ENCODE assay signal across 24 mouse cellular contexts in the genomic region with DNA sequence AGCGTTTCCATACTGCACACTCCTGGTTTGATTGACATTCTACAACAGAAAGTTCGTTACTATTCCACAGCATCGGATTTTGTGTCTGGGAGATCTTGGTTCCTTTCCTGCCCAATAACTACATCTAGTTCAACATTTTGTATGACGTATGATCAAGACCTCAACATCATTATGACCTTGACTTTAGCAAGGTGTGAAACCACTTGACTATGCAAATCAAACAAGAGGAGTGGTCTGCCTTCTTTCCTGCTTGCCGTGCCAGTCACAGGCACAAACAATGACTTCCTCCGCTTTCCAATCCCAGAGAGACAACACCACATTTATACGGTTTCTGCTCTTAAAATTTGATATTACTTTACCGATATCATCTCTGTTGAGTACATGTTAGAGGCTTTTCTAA.
"Had no signal": no experiment of that assay in that cellular context is flagged by ENCODE, and none has a peak within 500 bp of the region (broad histone marks: within the 10 kb centered on the region; RNA-seq: fewer than 3 reads in every experiment).

No protein-coding gene starts in this region.

- ATAC-seq: hindbrain, embryonic 16.5 days; inflammation-experienced regulatory T-cells, adult 6 months; intestine, embryonic 15.5 days; intestine, postnatal 0 days; liver, embryonic 12.5 days had no signal

- H3K4me3 ChIP-seq: heart, adult 2 months; heart, embryonic 12.5 days; hindbrain, embryonic 10.5 days; hindbrain, embryonic 12.5 days; intestine, embryonic 15.5 days; layer of hippocampus, adult 2 months; left cerebral cortex, adult 2 months; limb, embryonic 13.5 days; limb, embryonic 15.5 days; liver, embryonic 12.5 days had no signal

- H3K27me3 ChIP-seq: hindbrain, embryonic 12.5 days; intestine, embryonic 15.5 days; limb, embryonic 13.5 days; limb, embryonic 15.5 days; liver, embryonic 12.5 days had no signal

- H3K36me3 ChIP-seq: heart, embryonic 12.5 days; intestine, embryonic 15.5 days; limb, embryonic 15.5 days; liver, embryonic 12.5 days had no signal

- H3K9ac ChIP-seq: heart, embryonic 12.5 days; hindbrain, embryonic 12.5 days; hindbrain, embryonic 14.5 days; intestine, embryonic 15.5 days; limb, embryonic 13.5 days; limb, embryonic 15.5 days; liver, embryonic 12.5 days; liver, embryonic 14.5 days had no signal

- H3K4me2 ChIP-seq: heart, embryonic 12.5 days; hindbrain, embryonic 12.5 days; hindbrain, embryonic 14.5 days; intestine, embryonic 15.5 days; limb, embryonic 13.5 days; limb, embryonic 15.5 days; liver, embryonic 12.5 days had no signal

- H3K9me3 ChIP-seq: heart, embryonic 12.5 days; hindbrain, embryonic 10.5 days; hindbrain, embryonic 12.5 days; intestine, embryonic 15.5 days; limb, embryonic 13.5 days; limb, embryonic 15.5 days; liver, embryonic 12.5 days had no signal

- H3K27ac ChIP-seq: heart, adult 2 months; hindbrain, embryonic 10.5 days; hindbrain, embryonic 12.5 days; hindbrain, embryonic 14.5 days; intestine, embryonic 15.5 days; layer of hippocampus, adult 2 months; left cerebral cortex, adult 2 months; limb, embryonic 13.5 days; limb, embryonic 15.5 days; liver, embryonic 12.5 days; liver, embryonic 14.5 days had no signal

- DNase-seq: gastrocnemius, postnatal 10 days; gastrocnemius, postnatal 25 days; heart, adult 2 months; heart, postnatal 10 days; heart, postnatal 4 days; kidney, adult 18-20 months; kidney, adult 8-10 months; kidney, postnatal 10 days; kidney, postnatal 25 days; kidney, postnatal 4 days had no signal
